Mouse (Mus musculus): ENCODE results near the gene Rasal1. TPM values are rescaled to one million over a fixed set of nuclear protein-coding genes. Genes with fewer than 3 reads are reported as not detected.

The Rasal1 gene
- polyA plus RNA-seq, 1 experiment: 0.01 TPM

- H3K4me1 ChIP-seq (ENCODE audit: control insufficient read depth): no peaks in the 10 kb centered on the region; the same call in 1 of the 2 replicates
- H3K36me3 ChIP-seq (ENCODE audit: control insufficient read depth): no peaks in the 10 kb centered on the region
- TF ChIP-seq GATA1 (IDR thresholded peaks at IDR 0.05; ENCODE audit: low read length) (no peak), TAL1 (IDR thresholded peaks at IDR 0.05; ENCODE audit: low read length) (no peak)
- no peak overlapping the region for H3K4me3 ChIP-seq (replicated peaks)
- peaks cover 4% of the 10 kb centered on the region for H3K9me3 ChIP-seq (ENCODE audit: control insufficient read depth, low read length)
- H3K27me3 ChIP-seq (ENCODE audit: control insufficient read depth): peaks cover 53% of the 10 kb centered on the region
These were observed 31.3 kb downstream of the Rasal1 start for GRCm38 (mm10) chr5:120679676-120680555.

DNA sequence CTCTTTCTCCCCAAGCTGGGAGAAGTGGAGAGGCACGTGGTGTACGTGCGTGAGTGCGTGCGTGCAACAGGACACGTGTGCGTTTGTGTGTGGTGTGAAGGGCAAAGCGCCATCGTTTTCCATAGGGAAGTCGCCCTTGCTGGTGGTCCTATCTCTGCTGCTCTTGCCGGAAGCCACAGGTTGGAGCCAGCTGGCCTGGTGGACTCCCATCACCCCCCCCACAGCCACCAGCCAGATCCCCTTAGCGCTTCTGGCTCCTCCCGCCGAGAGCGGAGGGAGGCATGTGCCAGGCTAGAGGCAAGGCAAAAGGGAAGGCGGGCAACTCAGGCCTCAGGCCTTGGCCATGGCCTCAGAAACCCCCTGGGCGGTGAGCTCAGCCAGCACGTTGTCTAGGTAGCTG is 32.3 kb downstream of the Rasal1 start:
- peaks cover 53% of the 10 kb centered on the region for H3K27me3 ChIP-seq (ENCODE audit: control insufficient read depth)
- no peaks in the 10 kb centered on the region for H3K36me3 ChIP-seq (ENCODE audit: control insufficient read depth)
- H3K9me3 ChIP-seq (ENCODE audit: control insufficient read depth, low read length): peaks cover 4% of the 10 kb centered on the region
- TF ChIP-seq TAL1 (IDR thresholded peaks at IDR 0.05; ENCODE audit: low read length) (no peak), GATA1 (IDR thresholded peaks at IDR 0.05; ENCODE audit: low read length) (no peak)
- H3K4me1 ChIP-seq (ENCODE audit: control insufficient read depth): no peaks in the 10 kb centered on the region; the same call in 1 of the 2 replicates
- H3K4me3 ChIP-seq (replicated peaks): no peak overlapping the region

DNA sequence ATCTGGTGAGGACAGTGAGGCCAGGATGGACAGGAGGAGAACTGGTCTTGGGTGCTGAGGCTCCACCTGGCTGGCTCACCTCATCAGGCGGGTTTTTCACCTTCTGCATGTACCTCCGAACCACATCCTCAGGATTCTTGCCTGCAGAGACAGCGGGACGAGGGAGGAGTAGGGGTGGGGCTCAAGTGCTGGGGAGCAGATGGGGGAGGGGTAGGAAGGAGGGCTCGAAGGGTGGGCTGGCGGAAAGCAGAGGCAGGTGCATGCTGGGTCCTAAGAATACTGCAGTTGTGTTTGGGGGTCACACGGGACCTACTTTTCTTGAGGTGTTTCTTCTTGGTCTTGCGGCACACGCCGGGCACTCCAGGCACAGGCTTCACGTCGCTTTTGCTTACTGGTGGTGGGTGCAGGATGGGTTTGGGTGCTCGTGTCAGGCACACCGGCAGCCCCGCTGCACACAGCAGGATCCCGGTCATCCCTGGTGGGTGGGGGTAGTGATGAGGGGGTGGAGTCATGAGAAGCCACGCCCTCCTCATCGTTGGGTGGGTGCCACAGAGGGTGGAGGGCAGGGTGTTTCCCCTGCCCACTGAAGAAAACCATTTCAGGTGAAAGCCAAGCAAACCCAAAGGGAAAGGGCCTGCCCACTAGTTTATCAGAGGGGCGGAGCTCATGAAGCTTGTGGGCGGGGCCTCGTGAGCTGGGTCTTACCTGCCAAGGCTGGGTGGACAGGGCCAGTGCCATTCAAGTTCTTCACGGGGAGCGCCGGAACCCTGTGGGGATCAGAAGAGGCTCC is 34.6 kb downstream of the Rasal1 start:
- H3K4me3 ChIP-seq (replicated peaks): no peak overlapping the region
- no peaks in the 10 kb centered on the region for H3K9me3 ChIP-seq (ENCODE audit: control insufficient read depth, low read length)
- peaks cover 3% of the 10 kb centered on the region for H3K4me1 ChIP-seq (ENCODE audit: control insufficient read depth)
- no peaks in the 10 kb centered on the region for H3K36me3 ChIP-seq (ENCODE audit: control insufficient read depth)
- H3K27me3 ChIP-seq (ENCODE audit: control insufficient read depth): peaks cover 50% of the 10 kb centered on the region
- TF ChIP-seq GATA1 (IDR thresholded peaks at IDR 0.05; ENCODE audit: low read length): no peak
- no peak for TF ChIP-seq TAL1 (IDR thresholded peaks at IDR 0.05; ENCODE audit: low read length)

- Histone ChIP-seq H3K4me1 (ENCODE audit: control insufficient read depth) (peaks cover 3% of the 10 kb centered on the region), H3K9me3 (ENCODE audit: control insufficient read depth, low read length) (no peaks in the 10 kb centered on the region), H3K4me3 (replicated peaks) (no peak overlapping the region), H3K27me3 (ENCODE audit: control insufficient read depth) (peaks cover 35% of the 10 kb centered on the region), H3K36me3 (ENCODE audit: control insufficient read depth) (no peaks in the 10 kb centered on the region)
- no peak for TF ChIP-seq TAL1 (IDR thresholded peaks at IDR 0.05; ENCODE audit: low read length)
- TF ChIP-seq GATA1 (IDR thresholded peaks at IDR 0.05; ENCODE audit: low read length): no peak
These were observed 37.1 kb downstream of the Rasal1 start for GRCm38 (mm10) chr5:120685678-120686077.

DNA sequence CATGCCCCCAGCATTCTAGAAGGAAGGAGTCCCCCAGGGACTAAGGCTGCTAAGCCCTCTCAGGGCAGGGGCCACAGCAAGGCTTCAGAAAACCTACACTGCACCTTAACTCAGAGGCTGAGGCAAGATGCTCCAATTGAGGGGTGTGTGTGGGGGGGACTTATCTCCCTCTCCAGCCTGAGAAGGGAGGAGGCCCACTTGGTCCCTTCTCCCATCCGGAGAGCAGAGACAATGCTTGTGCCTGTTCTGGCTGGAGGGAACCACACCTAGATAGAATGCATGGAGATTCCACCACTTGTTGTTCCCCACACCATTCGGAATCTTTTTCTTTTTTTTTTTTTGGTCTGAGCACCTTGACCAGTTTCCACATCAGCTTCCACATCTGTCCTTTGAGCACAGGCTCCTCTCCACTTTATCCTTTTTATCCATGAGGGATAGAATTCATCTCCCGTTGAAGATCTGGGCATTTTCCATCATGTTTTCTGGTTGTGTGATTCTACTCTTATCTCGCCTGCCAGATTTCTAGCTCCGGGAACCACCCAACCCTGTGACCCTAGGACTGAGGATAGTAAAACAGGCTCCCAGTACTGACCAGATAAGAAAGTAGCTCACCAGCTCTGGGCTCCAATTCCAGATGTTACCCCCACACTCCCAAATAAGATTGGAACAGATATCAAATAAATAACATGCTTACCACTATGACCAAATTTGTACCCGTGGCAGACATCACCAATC is 38.3 kb downstream of the Rasal1 start:
- H3K36me3 ChIP-seq (ENCODE audit: control insufficient read depth): no peaks in the 10 kb centered on the region

GRCm38 (mm10) chr5:120687484-120687851 is 38.9 kb downstream of the Rasal1 start:
- H3K9me3 ChIP-seq (ENCODE audit: control insufficient read depth, low read length): no peaks in the 10 kb centered on the region
- no peak overlapping the region for H3K4me3 ChIP-seq (replicated peaks)
- H3K36me3 ChIP-seq (ENCODE audit: control insufficient read depth): no peaks in the 10 kb centered on the region
- H3K4me1 ChIP-seq (ENCODE audit: control insufficient read depth): peaks cover 3% of the 10 kb centered on the region
- H3K27me3 ChIP-seq (ENCODE audit: control insufficient read depth): peaks cover 22% of the 10 kb centered on the region
- TF ChIP-seq TAL1 (IDR thresholded peaks at IDR 0.05; ENCODE audit: low read length) (no peak), GATA1 (IDR thresholded peaks at IDR 0.05; ENCODE audit: low read length) (no peak)

More for the DNA sequence above, 38.3 kb downstream of the Rasal1 start:
- no peak for TF ChIP-seq GATA1 (IDR thresholded peaks at IDR 0.05; ENCODE audit: low read length)
- TF ChIP-seq TAL1 (IDR thresholded peaks at IDR 0.05; ENCODE audit: low read length): no peak
- peaks cover 27% of the 10 kb centered on the region for H3K27me3 ChIP-seq (ENCODE audit: control insufficient read depth)
- H3K4me1 ChIP-seq (ENCODE audit: control insufficient read depth): peaks cover 3% of the 10 kb centered on the region
- H3K9me3 ChIP-seq (ENCODE audit: control insufficient read depth, low read length): no peaks in the 10 kb centered on the region
- no peak overlapping the region for H3K4me3 ChIP-seq (replicated peaks)

- no peak overlapping the region for H3K4me3 ChIP-seq (replicated peaks)
- H3K4me1 ChIP-seq (ENCODE audit: control insufficient read depth): peaks cover 3% of the 10 kb centered on the region
- TF ChIP-seq TAL1 (IDR thresholded peaks at IDR 0.05; ENCODE audit: low read length): no peak
- no peak for TF ChIP-seq GATA1 (IDR thresholded peaks at IDR 0.05; ENCODE audit: low read length)
- H3K36me3 ChIP-seq (ENCODE audit: control insufficient read depth): no peaks in the 10 kb centered on the region
- H3K9me3 ChIP-seq (ENCODE audit: control insufficient read depth, low read length): no peaks in the 10 kb centered on the region
- H3K27me3 ChIP-seq (ENCODE audit: control insufficient read depth): peaks cover 20% of the 10 kb centered on the region
These were observed 39.3 kb downstream of the Rasal1 start for GRCm38 (mm10) chr5:120687897-120688296.

- Histone ChIP-seq H3K4me1 (ENCODE audit: control insufficient read depth) (peaks cover 3% of the 10 kb centered on the region), H3K4me3 (replicated peaks) (no peak overlapping the region), H3K9me3 (ENCODE audit: control insufficient read depth, low read length) (no peaks in the 10 kb centered on the region), H3K36me3 (ENCODE audit: control insufficient read depth) (no peaks in the 10 kb centered on the region), H3K27me3 (ENCODE audit: control insufficient read depth) (peaks cover 20% of the 10 kb centered on the region)
- TF ChIP-seq TAL1 (IDR thresholded peaks at IDR 0.05; ENCODE audit: low read length): no peak
- no peak for TF ChIP-seq GATA1 (IDR thresholded peaks at IDR 0.05; ENCODE audit: low read length)
These were observed 39.8 kb downstream of the Rasal1 start for GRCm38 (mm10) chr5:120688434-120688833.

All from erythroblast, embryonic 14.5 days (primary cell).